ENCODE assay signal across 9 mouse cellular contexts in the genomic region with DNA sequence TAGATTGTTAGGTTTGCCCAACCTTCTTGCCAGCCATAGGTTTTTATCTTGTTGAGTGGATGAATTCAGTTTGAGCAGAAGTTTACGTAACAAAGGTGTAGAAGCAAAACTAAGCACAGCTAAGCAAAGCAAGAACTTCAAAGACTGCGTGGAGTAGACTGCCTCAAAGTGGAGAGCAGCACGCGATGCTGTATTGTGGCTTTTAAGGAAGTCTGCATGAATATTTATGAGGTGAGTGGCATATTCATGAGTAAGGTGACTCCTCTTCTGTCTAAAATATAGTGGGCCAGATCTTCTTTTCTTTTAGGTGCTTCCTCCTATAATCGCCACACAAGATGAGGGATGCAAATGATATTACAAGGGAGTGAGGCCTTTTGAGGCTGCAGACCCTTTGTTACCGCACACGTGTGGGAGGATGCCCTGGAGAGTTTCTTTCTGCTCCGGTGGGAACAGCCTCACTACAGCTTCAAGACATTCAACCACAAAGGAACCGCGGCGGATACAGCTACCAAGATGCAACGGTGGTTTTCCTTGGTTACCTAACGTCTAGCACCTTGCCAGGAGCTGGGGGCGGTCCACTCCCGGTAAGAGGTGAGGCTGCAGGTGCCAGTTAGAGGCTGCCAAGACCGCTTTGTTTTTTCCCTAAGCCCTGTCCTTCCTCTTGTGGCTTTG. TPM values are rescaled to one million over a fixed set of nuclear protein-coding genes. Genes with fewer than 3 reads are reported as not detected.
DNase-seq lines count a peak whose midpoint lies in the region; ATAC-seq and TF ChIP-seq lines count a peak whose summit lies in the region.
"Had no signal": no experiment of that assay in that cellular context is flagged by ENCODE, and none has a peak within 500 bp of the region (broad histone marks: within the 10 kb centered on the region; RNA-seq: fewer than 3 reads in every experiment).

No protein-coding gene starts in this region.

- peak; percentile 7 to 20 for DNase-seq in left cerebral cortex, adult 18-20 months (ENCODE audit: low spot score in 2 of 2)
- no peak for DNase-seq in left cerebral cortex, postnatal 4 days
- DNase-seq in embryo, embryonic 11 days = peak; percentile 41
- DNase-seq in hindbrain, postnatal 0 days (ENCODE audit: low spot score) = no peak
- DNase-seq in neural tube, embryonic 11.5 days (ENCODE audit: low spot score) = peak; percentile 50
- DNase-seq in cerebellum, adult 9-10 months = no peak
- DNase-seq in gastrocnemius, postnatal 25 days = no peak
- no peak for DNase-seq in adrenal gland, postnatal 4 days (ENCODE audit: low spot score in 2 of 2)

- H3K9ac ChIP-seq in hindbrain, postnatal 0 days (replicated peaks; ENCODE audit: low read length) = no peak overlapping the region; the same call in 1 of the 2 replicates
- H3K9ac ChIP-seq in neural tube, embryonic 11.5 days (ENCODE audit: low read length) = peak overlapping the region; percentile 41
- H3K9ac ChIP-seq: liver, embryonic 14.5 days had no signal

- 3% methylated on average over 16 of the region's 16 CpGs for WGBS in hindbrain, postnatal 0 days
- WGBS in neural tube, embryonic 11.5 days = 4% methylated on average over 16 of the region's 16 CpGs

- no peaks in the 10 kb centered on the region for H3K9me3 ChIP-seq in hindbrain, postnatal 0 days (ENCODE audit: low read length)
- no peaks in the 10 kb centered on the region for H3K9me3 ChIP-seq in neural tube, embryonic 11.5 days (ENCODE audit: control insufficient read depth, low read length)

- H3K4me1 ChIP-seq in hindbrain, postnatal 0 days (ENCODE audit: insufficient read depth, low read length) = no peaks in the 10 kb centered on the region
- H3K4me1 ChIP-seq in neural tube, embryonic 11.5 days (ENCODE audit: control insufficient read depth, insufficient read depth, low read length) = no peaks in the 10 kb centered on the region

- H3K27ac ChIP-seq in hindbrain, postnatal 0 days = no peak overlapping the region
- no peak overlapping the region for H3K27ac ChIP-seq in neural tube, embryonic 11.5 days (ENCODE audit: low read depth, low read length)
- H3K27ac ChIP-seq: liver, embryonic 14.5 days had no signal

- no peak overlapping the region; the same call in 1 of the 2 replicates for H3K4me3 ChIP-seq in hindbrain, postnatal 0 days (ENCODE audit: low read length)
- H3K4me3 ChIP-seq in neural tube, embryonic 11.5 days (ENCODE audit: low read depth, low read length) = peak overlapping the region; percentile 21; the same call in 1 of the 2 replicates

- intact Hi-C loops in left cerebral cortex, postnatal 4 days (cut with DNase I) = loop anchor here (10.0 kb wide), 1 partner anchor 246 kb away; no protein-coding TSS in a partner anchor

- ATAC-seq in hindbrain, postnatal 0 days = no peak
- ATAC-seq in neural tube, embryonic 11.5 days (ENCODE audit: insufficient read depth, low FRiP score, low TSS enrichment) = 0 out of 2 replicates have a peak, but pooled peaks have one; percentile 43

- no peaks in the 10 kb centered on the region for H3K36me3 ChIP-seq in hindbrain, postnatal 0 days (ENCODE audit: insufficient read depth, low read length)
- no peaks in the 10 kb centered on the region for H3K36me3 ChIP-seq in neural tube, embryonic 11.5 days (ENCODE audit: control insufficient read depth, insufficient read depth, low read length)

- peak overlapping the region; percentile 40 for H3K4me2 ChIP-seq in hindbrain, postnatal 0 days (ENCODE audit: low read depth, low read length)
- peak overlapping the region; percentile 37 for H3K4me2 ChIP-seq in neural tube, embryonic 11.5 days (ENCODE audit: low read depth)

- no peaks in the 10 kb centered on the region for H3K27me3 ChIP-seq in hindbrain, postnatal 0 days (ENCODE audit: insufficient read depth, low read length)
- H3K27me3 ChIP-seq in neural tube, embryonic 11.5 days (ENCODE audit: control insufficient read depth, insufficient read depth, low read length) = no peaks in the 10 kb centered on the region

- no peak for TF ChIP-seq CTCF in hindbrain, postnatal 0 days (IDR thresholded peaks at IDR 0.05; ENCODE audit: low read depth)

RNA-seq across cellular contexts. Expression of gene Rlf, which starts 16.2 kb away (rescaled TPM):
- total RNA-seq in left cerebral cortex, adult 18-20 months (2021) = 10 to 100 TPM; 26.3 to 26.7 TPM
- total RNA-seq in left cerebral cortex, postnatal 4 days (2021) = 10 to 100 TPM; 35.8 to 36.2 TPM
- total RNA-seq in hindbrain, postnatal 0 days (2014; rRNA removed) = 24.4 and 27.0 TPM in 2 replicates
- 18.4 and 19.3 TPM in 2 replicates for polyA plus RNA-seq in hindbrain, postnatal 0 days (2015; fragmentation: Nextera tagmentation; extraction: Ambion mirVana)
- polyA plus RNA-seq in neural tube, embryonic 11.5 days (2014; fragmentation: Nextera tagmentation; extraction: Ambion mirVana) = 24.4 and 26.0 TPM in 2 replicates
- total RNA-seq in gastrocnemius, postnatal 25 days (2021) = 1 to 10 TPM; 6.9 to 7.4 TPM
- total RNA-seq in adrenal gland, postnatal 4 days (2021) = 10 to 100 TPM; 23.3 to 24.3 TPM

Comparison
In these comparisons a context has a peak if more than half of its experiments do, and no peak if none do; other contexts are left out.
1. DNase-seq: peak in left cerebral cortex, adult 18-20 months (2 of 2), embryo, embryonic 11 days (single experiment) and neural tube, embryonic 11.5 days (single experiment); none in left cerebral cortex, postnatal 4 days (single experiment), hindbrain, postnatal 0 days (single experiment), cerebellum, adult 9-10 months (single experiment), gastrocnemius, postnatal 25 days (single experiment) and adrenal gland, postnatal 4 days (0 of 2).